Mouse (Mus musculus): ENCODE data around the gene Nudt16l1. TPM values are rescaled to one million over a fixed set of nuclear protein-coding genes. Genes with fewer than 3 reads are reported as not detected.
A peak's percentile ranks its signal among the peaks of the same experiment; 100 is the strongest.

The Nudt16l1 gene
- total and polyA plus RNA-seq, 2 experiments from 2014 or later, result 44.0 to 101 TPM

GRCm38 (mm10) chr16:4909745-4910144 lies 28.8 kb upstream of the Nudt16l1 start:
- 98% methylated on average over 2 of the region's 2 CpGs for WGBS
- no peak overlapping the region for H3K9ac ChIP-seq (replicated peaks; ENCODE audit: low read depth, low read length)

GRCm38 (mm10) chr16:4910758-4911157 lies 27.8 kb upstream of the Nudt16l1 start:
- ATAC-seq (ENCODE audit: insufficient read depth, low read depth), result no peak
- H3K36me3 ChIP-seq (replicated peaks; ENCODE audit: control insufficient read depth, insufficient read depth, low read length), result peaks cover 68% of the 10 kb centered on the region

More at GRCm38 (mm10) chr16:4909745-4910144, 28.8 kb upstream of the Nudt16l1 start:
- peaks cover 4% of the 10 kb centered on the region; the same call in 1 of the 2 replicates for H3K4me1 ChIP-seq (ENCODE audit: control insufficient read depth, insufficient read depth)
- no peak for DNase-seq (ENCODE audit: low spot score)
- ATAC-seq (ENCODE audit: insufficient read depth, low read depth), result no peak
- no peak overlapping the region for H3K4me3 ChIP-seq (ENCODE audit: low read depth, low read length)
- TF ChIP-seq EP300 (IDR thresholded peaks at IDR 0.05; ENCODE audit: low read depth) (no peak), CTCF (IDR thresholded peaks at IDR 0.05; ENCODE audit: low read depth) (peak; percentile 42)
- H3K9me3 ChIP-seq (replicated peaks; ENCODE audit: control insufficient read depth, low read length), result no peaks in the 10 kb centered on the region
- no peaks in the 10 kb centered on the region for H3K27me3 ChIP-seq (ENCODE audit: control insufficient read depth, insufficient read depth, low read length)
- H3K36me3 ChIP-seq (replicated peaks; ENCODE audit: control insufficient read depth, insufficient read depth, low read length), result peaks cover 61% of the 10 kb centered on the region
- no peak overlapping the region for H3K4me2 ChIP-seq (ENCODE audit: low read depth, low read length)
- H3K27ac ChIP-seq (ENCODE audit: low read depth), result no peak overlapping the region

GRCm38 (mm10) chr16:4912074-4912648 lies 26.4 kb upstream of the Nudt16l1 start:
- no peak for ATAC-seq (ENCODE audit: insufficient read depth, low read depth)
- peaks cover 4% of the 10 kb centered on the region; the same call in 1 of the 2 replicates for H3K4me1 ChIP-seq (ENCODE audit: control insufficient read depth, insufficient read depth)
- peak overlapping the region; percentile 90 for H3K27ac ChIP-seq (ENCODE audit: low read depth)
- no peak overlapping the region for H3K9ac ChIP-seq (replicated peaks; ENCODE audit: low read depth, low read length)
- H3K4me2 ChIP-seq (ENCODE audit: low read depth, low read length), result no peak overlapping the region
- H3K27me3 ChIP-seq (ENCODE audit: control insufficient read depth, insufficient read depth, low read length), result no peaks in the 10 kb centered on the region
- no peak overlapping the region for H3K4me3 ChIP-seq (ENCODE audit: low read depth, low read length)
- no peak for DNase-seq (ENCODE audit: low spot score)
- WGBS, result 75% methylated on average over 10 of the region's 10 CpGs
- TF ChIP-seq EP300 (IDR thresholded peaks at IDR 0.05; ENCODE audit: low read depth) (no peak), CTCF (IDR thresholded peaks at IDR 0.05; ENCODE audit: low read depth) (no peak)
- no peaks in the 10 kb centered on the region for H3K9me3 ChIP-seq (replicated peaks; ENCODE audit: control insufficient read depth, low read length)
- H3K36me3 ChIP-seq (replicated peaks; ENCODE audit: control insufficient read depth, insufficient read depth, low read length), result peaks cover 81% of the 10 kb centered on the region

More at GRCm38 (mm10) chr16:4910758-4911157, 27.8 kb upstream of the Nudt16l1 start:
- H3K27ac ChIP-seq (ENCODE audit: low read depth), result no peak overlapping the region
- no peaks in the 10 kb centered on the region for H3K27me3 ChIP-seq (ENCODE audit: control insufficient read depth, insufficient read depth, low read length)
- H3K4me2 ChIP-seq (ENCODE audit: low read depth, low read length), result no peak overlapping the region
- TF ChIP-seq CTCF (IDR thresholded peaks at IDR 0.05; ENCODE audit: low read depth) (no peak), EP300 (IDR thresholded peaks at IDR 0.05; ENCODE audit: low read depth) (no peak)
- no peak overlapping the region for H3K9ac ChIP-seq (replicated peaks; ENCODE audit: low read depth, low read length)
- WGBS, result 96% methylated on average over 8 of the region's 8 CpGs
- DNase-seq (ENCODE audit: low spot score), result no peak
- no peak overlapping the region for H3K4me3 ChIP-seq (ENCODE audit: low read depth, low read length)
- H3K9me3 ChIP-seq (replicated peaks; ENCODE audit: control insufficient read depth, low read length), result no peaks in the 10 kb centered on the region
- peaks cover 4% of the 10 kb centered on the region; the same call in 1 of the 2 replicates for H3K4me1 ChIP-seq (ENCODE audit: control insufficient read depth, insufficient read depth)

- Histone ChIP-seq H3K36me3 (replicated peaks; ENCODE audit: control insufficient read depth, insufficient read depth, low read length) (peaks cover 76% of the 10 kb centered on the region), H3K4me2 (ENCODE audit: low read depth, low read length) (peak overlapping the region; percentile 21; the same call in 1 of the 2 replicates), H3K4me1 (ENCODE audit: control insufficient read depth, insufficient read depth) (peaks cover 4% of the 10 kb centered on the region; the same call in 1 of the 2 replicates), H3K9ac (replicated peaks; ENCODE audit: low read depth, low read length) (no peak overlapping the region), H3K9me3 (replicated peaks; ENCODE audit: control insufficient read depth, low read length) (no peaks in the 10 kb centered on the region), H3K4me3 (ENCODE audit: low read depth, low read length) (no peak overlapping the region), H3K27me3 (ENCODE audit: control insufficient read depth, insufficient read depth, low read length) (no peaks in the 10 kb centered on the region), H3K27ac (ENCODE audit: low read depth) (peak overlapping the region; percentile 90)
- peak; percentile 51 for DNase-seq (ENCODE audit: low spot score)
- peak; percentile 26; the same call in 1 of the 2 replicates for TF ChIP-seq EP300 (IDR thresholded peaks at IDR 0.05; ENCODE audit: low read depth)
- TF ChIP-seq CTCF (IDR thresholded peaks at IDR 0.05; ENCODE audit: low read depth), result no peak
- ATAC-seq (ENCODE audit: insufficient read depth, low read depth), result peak; percentile 25; the same call in 1 of the 2 replicates
- WGBS, result 51% methylated on average over 11 of the region's 11 CpGs
These were observed 25.4 kb upstream of the Nudt16l1 start for GRCm38 (mm10) chr16:4912907-4913782.

GRCm38 (mm10) chr16:4913783-4914735 lies 24.5 kb upstream of the Nudt16l1 start:
- no peaks in the 10 kb centered on the region for H3K9me3 ChIP-seq (replicated peaks; ENCODE audit: control insufficient read depth, low read length)
- H3K27me3 ChIP-seq (ENCODE audit: control insufficient read depth, insufficient read depth, low read length), result no peaks in the 10 kb centered on the region
- H3K9ac ChIP-seq (replicated peaks; ENCODE audit: low read depth, low read length), result no peak overlapping the region
- WGBS, result 28% methylated on average over 12 of the region's 12 CpGs
- peak overlapping the region; percentile 90 for H3K27ac ChIP-seq (ENCODE audit: low read depth)
- no peak overlapping the region for H3K4me3 ChIP-seq (ENCODE audit: low read depth, low read length)
- peaks cover 4% of the 10 kb centered on the region; the same call in 1 of the 2 replicates for H3K4me1 ChIP-seq (ENCODE audit: control insufficient read depth, insufficient read depth)
- peak overlapping the region; percentile 21; the same call in 1 of the 2 replicates for H3K4me2 ChIP-seq (ENCODE audit: low read depth, low read length)
- ATAC-seq (ENCODE audit: insufficient read depth, low read depth) (peak; percentile 72), DNase-seq (ENCODE audit: low spot score) (peak; percentile 83)
- TF ChIP-seq CTCF (IDR thresholded peaks at IDR 0.05; ENCODE audit: low read depth) (peak; percentile 97), EP300 (IDR thresholded peaks at IDR 0.05; ENCODE audit: low read depth) (no peak)
- H3K36me3 ChIP-seq (replicated peaks; ENCODE audit: control insufficient read depth, insufficient read depth, low read length), result peaks cover 76% of the 10 kb centered on the region
